Mouse (Mus musculus) spleen, adult 2 months (tissue): Measurements from ENCODE around the gene Krt84. TPM values are rescaled to one million over a fixed set of nuclear protein-coding genes. Genes with fewer than 3 reads are reported as not detected.

Source experiments
- DNase-seq, 2 experiments: peaks; one replicate each; pipeline versions ENCODE4 v3.0.0 to v3.0.0-alpha.2; 2012 to 2021; ENCODE audit warnings: low spot score in 2 of 2, low read depth in 1 of 2
- H3K27ac ChIP-seq: fragments of 200-500 bp; 2 replicates; pipeline ENCODE4 v1.5.1; 2012; ENCODE audit warnings: low read length, inconsistent platforms; ENCODE audit not compliant: insufficient read depth
- H3K27me3 ChIP-seq: fragments of 200-500 bp; 2 replicates; pipeline ENCODE4 v1.6.1; 2012; ENCODE audit warnings: mild to moderate bottlenecking, moderate library complexity, low read length, inconsistent platforms; ENCODE audit not compliant: control insufficient read depth, insufficient read depth
- H3K36me3 ChIP-seq: fragments of 200-500 bp; 2 replicates; pipeline ENCODE4 v1.6.1; 2012; ENCODE audit warnings: mild to moderate bottlenecking, low read length, inconsistent platforms; ENCODE audit not compliant: control insufficient read depth, insufficient read depth
- H3K4me1 ChIP-seq: fragments of 200-500 bp; 2 replicates; pipeline ENCODE4 v1.6.1; 2011; ENCODE audit warnings: inconsistent platforms; ENCODE audit not compliant: control insufficient read depth, insufficient read depth, insufficient read length
- H3K4me3 ChIP-seq: fragments of 200-500 bp; 2 replicates; pipeline ENCODE4 v1.5.1; 2011; ENCODE audit warnings: mild to moderate bottlenecking, inconsistent platforms; ENCODE audit not compliant: insufficient read depth, insufficient read length; ENCODE audit errors: extremely low read depth
- CTCF ChIP-seq: fragments of 200-500 bp; IDR thresholded peaks from 2 replicates; pipeline ENCODE4 v1.5.1; 2011; ENCODE audit warnings: mild to moderate bottlenecking, inconsistent platforms; ENCODE audit not compliant: insufficient read depth, insufficient read length, insufficient replicate concordance; ENCODE audit errors: extremely low read depth
- POLR2A ChIP-seq: fragments of 200-500 bp; IDR thresholded peaks from 2 replicates; pipeline ENCODE4 v1.6.1; 2011; ENCODE audit warnings: low read depth, low read length, inconsistent platforms
- WGBS: fragments of 180-500 bp; shearing (Covaris S2); methylation state at CpG from one replicate; pipeline ENCODE4 v1.1.7; 2018; 5-methylcytosine and 5-hydroxymethylcytosine counted together
- polyA plus RNA-seq: library from polyadenylated mRNA; depleted of rRNA; stranded (reverse); fragments of >200 nt; gene quantifications from 2 replicates; pipeline ENCODE4 v1.2.3, GENCODE M21; 2012

The Krt84 gene
- polyA plus RNA-seq, 1 experiment: not detected

GRCm38 (mm10) chr15:101495266-101495665 is 37.4 kb downstream of the Krt84 start:
- 95% methylated on average over 8 of the region's 8 CpGs for WGBS
- Histone ChIP-seq H3K27me3 (no peaks in the 10 kb centered on the region), H3K4me1 (no peaks in the 10 kb centered on the region), H3K36me3 (no peaks in the 10 kb centered on the region), H3K27ac (no peak overlapping the region), H3K4me3 (no peak overlapping the region)
- no peak for TF ChIP-seq CTCF
- DNase-seq: no peak

DNA sequence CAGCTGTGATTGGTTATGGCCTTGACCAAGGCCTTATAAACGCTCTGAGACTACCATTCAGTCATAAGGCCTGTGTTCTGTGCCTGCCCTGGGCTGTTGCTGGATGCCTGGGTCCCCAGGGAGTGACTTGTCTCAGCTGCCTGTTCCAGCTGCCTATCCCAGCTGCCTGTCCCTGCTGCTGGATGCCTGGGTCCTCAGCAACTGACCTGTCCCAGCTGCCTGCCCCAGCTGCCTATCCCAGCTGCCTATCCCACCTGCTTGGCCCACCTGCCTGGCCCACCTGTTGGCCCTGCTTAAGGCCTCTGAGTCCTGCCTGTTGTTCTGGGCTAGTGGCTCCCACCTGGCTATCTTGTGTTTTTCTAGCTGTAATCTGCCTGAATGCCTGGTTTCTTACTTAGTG is 38.4 kb downstream of the Krt84 start:
- Histone ChIP-seq H3K36me3 (no peaks in the 10 kb centered on the region), H3K27me3 (no peaks in the 10 kb centered on the region), H3K4me1 (no peaks in the 10 kb centered on the region), H3K4me3 (no peak overlapping the region), H3K27ac (no peak overlapping the region)
- 63% methylated on average over 1 of the region's 1 CpGs for WGBS
- TF ChIP-seq POLR2A: no peak
- TF ChIP-seq CTCF: no peak
- DNase-seq: no peak

GRCm38 (mm10) chr15:101493713-101494112 is 38.9 kb downstream of the Krt84 start:
- no peaks in the 10 kb centered on the region for H3K36me3 ChIP-seq
- H3K27me3 ChIP-seq: no peaks in the 10 kb centered on the region
- no peak overlapping the region for H3K4me3 ChIP-seq
- H3K27ac ChIP-seq: no peak overlapping the region
- DNase-seq: no peak
- TF ChIP-seq CTCF: no peak
- TF ChIP-seq POLR2A: no peak
- H3K4me1 ChIP-seq: no peaks in the 10 kb centered on the region
- 91% methylated on average over 6 of the region's 6 CpGs for WGBS

DNA sequence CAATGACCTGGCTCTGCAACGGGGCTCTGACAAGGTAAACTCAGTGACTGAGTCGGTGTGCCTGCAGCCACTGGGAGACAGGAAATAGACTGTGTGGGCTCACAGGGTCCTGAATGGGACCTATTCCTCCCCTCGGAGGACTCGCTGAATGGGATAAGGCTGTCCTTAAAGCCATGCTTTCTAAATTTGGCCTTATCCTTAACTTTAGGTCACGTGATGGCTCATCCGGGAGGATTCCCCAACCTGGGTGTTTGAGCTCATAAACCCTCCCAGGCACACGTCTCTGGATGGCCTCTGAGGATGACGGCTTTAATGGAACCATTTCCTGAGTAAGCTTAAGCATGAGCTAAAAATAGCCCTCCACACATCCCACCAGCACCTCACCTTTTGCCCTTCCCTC is 39.9 kb downstream of the Krt84 start:
- Histone ChIP-seq H3K27ac (no peak overlapping the region), H3K27me3 (no peaks in the 10 kb centered on the region), H3K4me1 (no peaks in the 10 kb centered on the region), H3K36me3 (no peaks in the 10 kb centered on the region), H3K4me3 (no peak overlapping the region)
- DNase-seq: no peak
- TF ChIP-seq POLR2A: no peak
- TF ChIP-seq CTCF: no peak
- WGBS: 46% methylated on average over 8 of the region's 8 CpGs

GRCm38 (mm10) chr15:101491431-101491830 is 41.2 kb downstream of the Krt84 start, which contains the start of gene Krt83:
Gene Krt83 (minus strand): TSS chr15:101491512.
- no peaks in the 10 kb centered on the region for H3K27me3 ChIP-seq
- no peak within 1 kb of the TSS for H3K27ac ChIP-seq
- no peak for TF ChIP-seq POLR2A
- TF ChIP-seq CTCF: no peak
- WGBS: 93% methylated on average over 6 of the region's 6 CpGs
- no peaks in the 10 kb centered on the region for H3K4me1 ChIP-seq
- H3K4me3 ChIP-seq: no peak within 1 kb of the TSS
- DNase-seq: no peak
- no peaks in the 10 kb centered on the region for H3K36me3 ChIP-seq

DNA sequence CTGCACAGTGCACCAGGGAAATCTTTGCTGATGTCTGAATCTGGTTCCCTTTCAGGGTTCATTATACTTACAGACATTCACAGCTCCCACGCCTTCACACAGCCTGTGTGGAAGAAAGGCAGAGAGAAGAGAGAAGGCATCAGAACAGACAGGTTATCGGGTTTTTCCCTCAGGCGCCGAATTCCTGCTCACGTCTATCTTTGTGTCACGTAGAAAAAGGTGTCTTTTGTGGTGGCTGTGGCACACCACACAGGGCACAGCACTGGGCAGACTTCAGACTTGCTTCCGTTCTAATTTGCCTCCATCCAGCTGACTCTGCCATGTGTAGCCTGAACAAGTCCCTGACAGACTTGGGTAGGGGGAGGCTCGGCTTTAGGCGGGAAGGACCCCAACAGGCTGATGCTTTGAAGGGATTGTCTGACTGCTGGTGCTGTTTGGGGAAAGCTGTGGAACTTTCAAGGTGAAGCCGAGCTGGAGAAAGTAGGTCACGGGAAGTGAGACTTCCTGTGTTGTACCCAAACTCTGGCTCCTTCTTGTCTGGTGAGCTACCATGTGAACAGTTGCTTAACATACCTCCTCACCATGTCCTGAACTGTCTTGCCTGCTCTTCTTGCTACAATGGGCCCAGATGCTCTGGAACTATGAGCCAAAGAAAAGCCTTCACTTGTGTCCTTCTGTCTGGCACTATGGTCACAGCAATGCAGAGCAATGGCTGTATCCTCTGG is 46.5 kb downstream of the Krt84 start:
- no peak for DNase-seq
- H3K27me3 ChIP-seq: no peaks in the 10 kb centered on the region
- no peak for TF ChIP-seq POLR2A

DNA sequence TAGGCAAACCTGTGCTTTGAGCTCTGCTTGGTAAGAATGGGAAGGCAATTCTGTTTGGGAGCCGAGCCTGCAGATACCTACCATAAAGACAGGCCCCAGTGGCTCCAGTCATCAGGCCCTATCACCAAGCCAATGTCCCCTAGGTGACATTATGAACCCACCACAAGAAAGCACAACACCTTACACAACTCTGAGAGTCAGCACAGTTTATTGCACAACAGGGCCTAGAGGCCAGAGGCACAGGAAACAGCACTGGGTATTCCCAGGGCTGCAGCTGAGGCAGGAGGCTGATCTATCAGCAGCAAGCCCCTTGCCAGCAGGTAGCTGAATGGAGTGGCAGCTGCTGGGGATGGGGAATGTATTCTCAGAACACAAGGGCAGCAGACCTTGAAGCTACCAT is 47.7 kb downstream of the Krt84 start:
- H3K4me1 ChIP-seq: peaks cover 2% of the 10 kb centered on the region; the same call in 1 of the 2 replicates
- H3K27ac ChIP-seq: no peak overlapping the region
- H3K27me3 ChIP-seq: no peaks in the 10 kb centered on the region
- WGBS: 76% methylated on average over 1 of the region's 1 CpGs
- DNase-seq: no peak
- TF ChIP-seq POLR2A (no peak), CTCF (no peak)
- no peaks in the 10 kb centered on the region for H3K36me3 ChIP-seq
- no peak overlapping the region for H3K4me3 ChIP-seq

More for the DNA sequence above, 46.5 kb downstream of the Krt84 start:
- H3K36me3 ChIP-seq: no peaks in the 10 kb centered on the region
- H3K4me3 ChIP-seq: no peak overlapping the region
- 28% methylated on average over 11 of the region's 11 CpGs for WGBS
- H3K4me1 ChIP-seq: peaks cover 2% of the 10 kb centered on the region; the same call in 1 of the 2 replicates
- H3K27ac ChIP-seq: no peak overlapping the region
